Mouse (Mus musculus) brain, embryonic 14.5 days (tissue): Measurements from ENCODE around the gene Nfxl1. TPM values are rescaled to one million over a fixed set of nuclear protein-coding genes. Genes with fewer than 3 reads are reported as not detected.

Experiments used
- DNase-seq: peaks from one replicate; pipeline ENCODE4 v3.0.0-alpha.2; 2011; ENCODE audit warnings: low read depth
- CTCF ChIP-seq: fragments of 200-500 bp; IDR thresholded peaks from 2 replicates; pipeline ENCODE4 v1.5.1; 2012; ENCODE audit warnings: inconsistent platforms, mild to moderate bottlenecking, moderate library complexity, borderline replicate concordance; ENCODE audit not compliant: insufficient read depth, insufficient read length; ENCODE audit errors: extremely low read depth
- POLR2A ChIP-seq: fragments of 200-500 bp; IDR thresholded peaks from 2 replicates; pipeline ENCODE4 v1.6.1; 2012; ENCODE audit warnings: mild to moderate bottlenecking, inconsistent platforms, borderline replicate concordance; ENCODE audit not compliant: poor library complexity, insufficient read depth, insufficient read length, severe bottlenecking; ENCODE audit errors: extremely low read depth
- polyA plus RNA-seq: library from polyadenylated mRNA; depleted of rRNA; stranded (reverse); fragments of >200 nt; gene quantifications from 2 replicates; pipeline ENCODE4 v1.2.3, GENCODE M21; 2012

The Nfxl1 gene
- polyA plus RNA-seq, 1 experiment, result 21.6 TPM

DNA sequence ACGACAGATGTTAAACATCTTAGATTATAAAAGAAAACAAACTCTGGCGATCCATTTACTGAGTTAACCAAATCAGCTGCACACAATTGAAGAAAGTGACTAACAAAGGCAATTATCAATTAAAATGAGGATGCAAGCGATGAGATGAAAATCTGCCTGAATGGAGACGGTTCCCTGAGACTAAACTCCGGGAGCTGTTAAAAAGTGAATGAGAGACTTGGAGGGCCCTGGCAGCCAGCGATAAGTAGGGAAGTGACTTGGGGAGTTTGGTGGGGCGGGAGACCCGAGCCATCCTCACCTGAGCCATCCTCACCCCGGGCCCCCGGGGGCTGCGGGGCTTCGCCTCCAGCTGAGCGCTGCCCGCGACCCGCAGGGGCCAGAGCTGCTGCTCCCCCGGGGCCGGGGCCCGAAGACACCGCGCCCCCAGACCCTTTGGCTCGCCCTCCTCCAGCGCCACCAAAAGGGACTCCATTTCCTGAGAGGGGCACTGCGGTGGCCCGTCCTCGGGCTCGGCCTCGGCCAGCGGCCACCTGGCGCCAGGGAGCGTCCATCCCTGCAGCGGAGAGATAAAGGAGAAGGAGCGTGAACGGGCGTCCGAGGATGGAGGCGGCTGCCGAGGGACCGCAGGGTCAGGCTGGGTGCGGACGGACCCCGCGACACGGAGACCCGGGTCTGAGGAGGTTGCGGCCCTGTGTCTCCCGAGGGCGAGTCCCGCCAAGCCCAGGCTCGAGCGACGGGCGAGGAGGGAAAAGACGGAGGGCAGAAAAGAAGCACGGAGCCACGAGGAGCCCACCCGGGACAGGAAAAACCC, 563 bp downstream of the Nfxl1 start:
- DNase-seq, result peak; percentile 37
- TF ChIP-seq CTCF (no peak), POLR2A (no peak)

- TF ChIP-seq POLR2A, result no peak
- no peak for TF ChIP-seq CTCF
- DNase-seq, result no peak
Observed at GRCm38 (mm10) chr5:72556245-72556644, 3.2 kb downstream of the Nfxl1 start.

DNA sequence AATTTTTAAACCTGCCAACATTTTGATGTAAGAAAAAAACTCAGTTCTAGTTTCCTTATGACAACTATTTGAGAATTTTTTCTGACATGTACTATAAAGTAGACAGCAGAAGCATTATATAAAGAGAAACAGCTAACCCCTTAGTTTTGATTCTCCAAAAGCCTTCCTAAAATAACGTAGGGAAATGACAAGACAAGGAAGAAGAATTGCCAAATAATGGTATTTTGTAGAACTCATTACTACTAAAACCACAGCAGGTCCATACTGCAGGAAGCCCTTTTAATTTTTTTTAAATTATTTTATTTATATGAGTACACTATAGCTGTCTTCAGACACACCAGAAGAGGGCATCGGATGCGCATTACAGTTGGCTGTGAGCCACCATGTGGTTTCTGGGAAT, 8.3 kb downstream of the Nfxl1 start:
- no peak for TF ChIP-seq POLR2A
- TF ChIP-seq CTCF, result no peak
- no peak for DNase-seq

GRCm38 (mm10) chr5:72528896-72529295, 30.6 kb downstream of the Nfxl1 start:
- no peak for DNase-seq
- TF ChIP-seq POLR2A (no peak), CTCF (no peak)

DNA sequence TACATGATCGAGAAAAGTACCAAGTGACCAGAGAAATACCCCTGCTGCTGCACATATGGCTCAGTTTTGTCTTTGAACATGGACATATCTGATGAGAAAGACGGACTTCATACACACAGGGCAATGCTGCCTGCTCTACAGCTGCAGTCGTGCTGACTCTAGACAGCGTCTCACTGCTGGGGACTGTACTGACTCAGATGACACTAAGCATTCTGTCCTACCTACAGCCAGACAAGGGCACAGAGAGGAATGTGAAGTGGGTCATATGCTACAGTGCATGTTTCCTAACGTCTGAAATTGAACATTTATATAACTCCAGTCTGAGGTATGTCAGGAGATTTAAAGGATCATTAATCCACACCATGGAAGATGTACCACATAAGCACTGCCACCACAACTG, 45.7 kb downstream of the Nfxl1 start:
- TF ChIP-seq CTCF (no peak), POLR2A (no peak)
- DNase-seq, result no peak

DNA sequence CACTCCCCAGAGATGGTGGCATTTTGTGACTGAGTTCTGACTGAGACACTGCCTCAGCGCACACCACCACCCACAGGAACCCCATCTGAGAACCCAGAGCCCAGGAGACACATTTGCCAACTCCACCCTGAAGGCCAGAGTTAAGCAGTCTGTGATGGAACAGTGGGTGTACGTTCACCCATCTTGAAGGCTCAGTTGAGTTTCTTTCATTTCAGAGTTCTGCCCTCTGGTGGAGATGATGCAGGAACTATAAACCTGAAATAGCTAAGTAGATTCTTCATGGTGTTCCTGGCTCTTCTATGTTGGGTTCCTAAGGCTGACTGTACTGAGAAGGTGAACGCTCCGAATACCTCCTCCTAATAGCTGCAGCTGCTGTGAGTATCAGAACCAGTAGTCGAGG, 53.7 kb downstream of the Nfxl1 start:
- TF ChIP-seq CTCF (peak; percentile 41; the same call in 1 of the 2 replicates), POLR2A (no peak)
- peak; percentile 70 for DNase-seq

- TF ChIP-seq CTCF, result no peak
- no peak for TF ChIP-seq POLR2A
- DNase-seq, result peak; percentile 9
Observed at GRCm38 (mm10) chr5:72503531-72504523, 55.7 kb downstream of the Nfxl1 start, which contains the start of gene Corin. TSS of gene Corin (minus strand) at chr5:72504473.

- DNase-seq, result no peak
- TF ChIP-seq CTCF (no peak), POLR2A (no peak)
Observed at GRCm38 (mm10) chr5:72502778-72503177, 56.7 kb downstream of the Nfxl1 start.

DNA sequence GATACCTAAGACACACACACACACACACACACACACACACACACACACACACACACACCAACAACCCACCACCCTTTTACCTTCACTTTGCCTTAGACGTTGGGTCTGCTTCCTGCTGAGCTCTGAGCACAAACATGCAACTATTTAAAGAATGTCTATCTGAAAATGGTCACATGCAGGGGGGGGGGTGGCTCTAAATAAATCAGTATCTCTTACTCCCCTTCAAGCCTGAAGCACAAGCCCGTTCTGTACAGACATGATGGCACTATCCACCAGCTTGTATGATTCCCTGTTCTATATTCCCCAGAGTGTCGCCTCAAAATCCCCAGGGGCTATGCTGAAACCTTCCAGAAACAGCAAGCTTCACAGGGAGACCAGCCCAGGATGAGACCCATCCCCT, 57.7 kb downstream of the Nfxl1 start:
- DNase-seq, result no peak
- TF ChIP-seq POLR2A (no peak), CTCF (no peak)

DNA sequence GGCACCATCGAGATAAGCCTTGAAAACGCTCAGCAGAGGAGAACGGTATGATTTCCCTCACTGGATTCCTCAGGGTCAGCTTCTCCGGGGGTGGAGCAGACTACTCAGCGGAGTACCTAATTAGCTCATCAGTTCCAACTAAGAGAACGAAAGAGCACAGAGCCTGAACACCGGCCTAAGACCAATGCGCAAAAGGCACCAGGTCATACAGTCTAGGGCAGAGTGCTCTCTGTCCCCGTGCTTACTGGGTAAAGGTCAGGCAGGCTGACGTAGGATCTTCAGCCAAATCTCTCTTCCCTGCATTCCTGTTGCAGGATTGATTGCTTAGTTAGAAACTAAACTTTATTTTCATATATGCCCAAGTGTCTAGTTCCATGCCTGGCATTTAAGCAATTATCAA, 61.2 kb downstream of the Nfxl1 start:
- TF ChIP-seq POLR2A (no peak), CTCF (no peak)
- DNase-seq, result no peak

- no peak for TF ChIP-seq CTCF
- TF ChIP-seq POLR2A, result no peak
- no peak for DNase-seq
Observed at GRCm38 (mm10) chr5:72496756-72497155, 62.7 kb downstream of the Nfxl1 start.
